Mouse (Mus musculus) heart, embryonic 15.5 days (tissue): ENCODE measurements around the gene Fam178b. TPM values are rescaled to one million over a fixed set of nuclear protein-coding genes. Genes with fewer than 3 reads are reported as not detected.
"Not testable (repeated sequence)": the region's sequence is repeated elsewhere in the genome, so short reads cannot be mapped to it uniquely, and the experiment has no call there.

Experiments
- ATAC-seq: fragments of 200-750 bp; cut with Nextera tagmentation; replicated peaks from 2 replicates; pipeline ENCODE4 v1.8.0; 2017; ENCODE audit warnings: low read depth, moderate TSS enrichment; ENCODE audit not compliant: insufficient number of reproducible peaks, insufficient read depth, low FRiP score
- H3K27ac ChIP-seq: fragments of 300-500 bp; sonication (generic); 2 replicates; pipeline ENCODE4 v1.5.1; 2015; ENCODE audit warnings: mild to moderate bottlenecking, inconsistent platforms
- H3K27me3 ChIP-seq: fragments of 300-500 bp; sonication (generic); 2 replicates; pipeline ENCODE4 v1.6.1; 2015; ENCODE audit warnings: inconsistent platforms
- H3K36me3 ChIP-seq: fragments of 300-500 bp; sonication (generic); 2 replicates; pipeline ENCODE4 v1.6.1; 2015; ENCODE audit warnings: mild to moderate bottlenecking, inconsistent platforms
- H3K4me1 ChIP-seq: fragments of 300-500 bp; sonication (generic); replicated peaks from 2 replicates; pipeline ENCODE4 v1.6.1; 2015; ENCODE audit warnings: inconsistent platforms
- H3K4me2 ChIP-seq: fragments of 300-500 bp; sonication (generic); 2 replicates; pipeline ENCODE4 v1.6.1; 2015; ENCODE audit warnings: inconsistent platforms, mild to moderate bottlenecking, moderate library complexity
- H3K4me3 ChIP-seq: fragments of 300-500 bp; sonication (generic); 2 replicates; pipeline ENCODE4 v1.5.1; 2015; ENCODE audit warnings: mild to moderate bottlenecking, inconsistent platforms
- H3K9ac ChIP-seq: fragments of 300-500 bp; sonication (generic); 2 replicates; pipeline ENCODE4 v1.6.1; 2015; ENCODE audit warnings: mild to moderate bottlenecking, inconsistent platforms
- H3K9me3 ChIP-seq: fragments of 300-500 bp; sonication (generic); replicated peaks from 2 replicates; pipeline ENCODE4 v1.6.1; 2016; ENCODE audit warnings: inconsistent platforms
- WGBS: fragments of 180-500 bp; shearing (Covaris S2); methylation state at CpG from one replicate; pipeline ENCODE4 v1.1.7; 2015; ENCODE audit warnings: mixed read lengths; 5-methylcytosine and 5-hydroxymethylcytosine counted together
- polyA plus RNA-seq: library from polyadenylated mRNA; unstranded; fragments of >200 nt; fragmentation: Nextera tagmentation; extraction: Ambion mirVana; gene quantifications from 2 replicates; pipeline ENCODE4 v1.2.1, GENCODE M21; 2015

Gene Fam178b
- polyA plus RNA-seq, 1 experiment from 2014 or later, result 0.68 TPM

- WGBS, result 42% methylated on average over 4 of the region's 4 CpGs
- Histone ChIP-seq H3K27me3 (no peaks in the 10 kb centered on the region), H3K9me3 (no peaks in the 10 kb centered on the region), H3K4me1 (peaks cover 7% of the 10 kb centered on the region; the same call in 1 of the 2 replicates), H3K9ac (no peak overlapping the region), H3K4me3 (no peak overlapping the region), H3K4me2 (no peak overlapping the region), H3K27ac (no peak overlapping the region; the same call in 1 of the 2 replicates), H3K36me3 (no peaks in the 10 kb centered on the region)
- no peak for ATAC-seq
Observed at GRCm38 (mm10) chr1:36670256-36670655, 12.7 kb downstream of the Fam178b start.

DNA sequence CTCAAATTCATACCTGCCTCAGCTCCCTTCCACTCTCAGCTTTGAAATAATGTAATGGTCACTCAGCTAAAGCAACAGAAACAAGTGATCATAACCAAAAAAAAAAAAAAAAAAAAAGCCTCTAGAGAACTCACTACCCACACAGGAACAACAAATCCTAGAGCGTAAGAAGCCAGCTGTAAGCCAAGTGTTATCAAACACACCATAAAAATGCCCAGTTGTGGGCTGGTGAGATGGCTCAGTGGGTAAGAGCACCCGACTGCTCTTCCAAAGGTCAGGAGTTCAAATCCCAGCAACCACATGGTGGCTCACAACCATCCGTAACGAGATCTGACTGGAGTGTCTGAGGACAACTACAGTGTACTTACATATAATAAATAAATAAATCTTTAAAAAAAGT is 15.0 kb downstream of the Fam178b start:
- not testable (repeated sequence) for H3K9ac ChIP-seq, H3K36me3 ChIP-seq, H3K27ac ChIP-seq, H3K9me3 ChIP-seq, H3K4me3 ChIP-seq, H3K4me2 ChIP-seq, ATAC-seq, H3K27me3 ChIP-seq
- WGBS, result 67% methylated on average over 4 of the region's 4 CpGs
- peaks cover 10% of the 10 kb centered on the region; the same call in 1 of the 2 replicates for H3K4me1 ChIP-seq

DNA sequence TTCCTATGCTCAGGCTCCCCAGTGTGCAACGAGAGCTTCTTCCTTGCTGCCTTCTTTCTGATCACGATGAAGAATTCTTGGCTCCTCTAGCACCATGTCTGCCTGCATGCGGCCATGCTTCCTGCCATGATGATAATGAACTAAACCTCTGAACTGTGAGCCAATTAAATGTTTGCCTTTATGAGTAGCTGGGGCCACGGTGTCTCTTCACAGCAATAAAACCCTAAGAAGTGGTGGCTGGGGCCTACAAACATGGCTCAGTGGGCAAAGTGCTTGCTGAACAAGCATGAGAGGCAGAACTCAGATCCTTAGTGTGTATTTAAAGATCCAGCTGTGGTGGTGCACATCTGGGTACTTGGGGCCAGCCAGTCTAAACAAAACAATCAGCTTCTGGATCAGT is 17.0 kb downstream of the Fam178b start:
- no peaks in the 10 kb centered on the region for H3K27me3 ChIP-seq
- H3K36me3 ChIP-seq, result no peaks in the 10 kb centered on the region
- H3K9ac ChIP-seq, result no peak overlapping the region
- H3K9me3 ChIP-seq, result no peaks in the 10 kb centered on the region
- no peak for ATAC-seq
- no peak overlapping the region for H3K4me2 ChIP-seq
- WGBS, result 67% methylated on average over 4 of the region's 4 CpGs
- no peak overlapping the region for H3K4me3 ChIP-seq
- no peak overlapping the region for H3K27ac ChIP-seq
- peaks cover 10% of the 10 kb centered on the region; the same call in 1 of the 2 replicates for H3K4me1 ChIP-seq

DNA sequence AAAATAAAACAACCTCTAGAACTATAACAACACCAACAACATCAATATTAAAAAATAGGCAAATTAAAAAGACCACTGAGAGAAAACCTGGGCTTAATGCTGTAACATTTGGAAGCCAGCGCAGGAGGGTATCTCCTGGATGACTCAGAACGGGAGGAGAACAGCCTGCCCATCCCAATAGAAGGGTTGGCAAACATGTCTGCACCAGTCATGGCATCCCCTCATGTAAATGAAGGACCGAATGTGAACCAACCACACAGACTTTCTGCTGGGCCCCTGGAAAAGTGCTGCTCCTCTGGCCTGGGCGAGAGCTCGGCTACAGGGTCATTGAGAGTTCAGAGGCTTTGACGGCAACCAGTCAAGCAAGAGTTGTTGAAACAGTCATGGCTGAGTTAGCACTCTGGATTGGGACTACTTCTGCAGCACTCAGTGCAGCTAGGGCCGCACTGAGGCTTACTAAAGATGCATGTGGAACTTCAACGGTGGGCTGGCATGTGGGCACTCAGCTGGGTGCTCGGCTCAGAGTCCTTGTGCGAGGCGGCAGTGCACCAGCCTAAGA is 17.7 kb downstream of the Fam178b start:
- Histone ChIP-seq H3K4me1 (peaks cover 8% of the 10 kb centered on the region; the same call in 1 of the 2 replicates), H3K9ac (no peak overlapping the region), H3K9me3 (no peaks in the 10 kb centered on the region), H3K36me3 (no peaks in the 10 kb centered on the region), H3K4me3 (no peak overlapping the region), H3K27me3 (no peaks in the 10 kb centered on the region), H3K27ac (no peak overlapping the region), H3K4me2 (no peak overlapping the region)
- 66% methylated on average over 11 of the region's 11 CpGs for WGBS
- no peak for ATAC-seq

DNA sequence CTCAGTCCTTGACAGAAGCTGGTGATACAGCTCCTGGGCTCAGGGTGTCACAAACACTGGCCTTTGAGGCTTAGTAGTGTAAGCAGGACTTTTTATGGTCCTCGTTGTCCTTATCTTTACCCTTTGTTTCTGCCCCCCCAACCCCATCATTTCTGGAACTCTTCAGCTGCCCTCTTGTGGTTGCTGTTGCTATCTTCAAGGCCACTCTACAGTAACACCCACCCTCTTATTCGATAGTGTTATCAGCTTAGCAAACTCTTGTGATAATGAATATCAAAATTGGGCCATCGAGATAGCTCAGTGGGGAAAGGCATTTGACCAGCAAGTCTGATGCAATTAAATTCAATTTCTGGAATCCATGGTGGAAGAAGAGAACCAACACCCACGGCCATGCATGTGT is 18.5 kb downstream of the Fam178b start:
- 41% methylated on average over 4 of the region's 4 CpGs for WGBS

GRCm38 (mm10) chr1:36658621-36659399 is 24.2 kb downstream of the Fam178b start:
- H3K4me3 ChIP-seq, result no peak overlapping the region
- 69% methylated on average over 7 of the region's 7 CpGs for WGBS
- no peak overlapping the region for H3K4me2 ChIP-seq
- no peak for ATAC-seq
- no peaks in the 10 kb centered on the region for H3K27me3 ChIP-seq
- no peaks in the 10 kb centered on the region for H3K36me3 ChIP-seq
- H3K9me3 ChIP-seq, result no peaks in the 10 kb centered on the region
- H3K27ac ChIP-seq, result no peak overlapping the region
- peaks cover 3% of the 10 kb centered on the region; the same call in 1 of the 2 replicates for H3K4me1 ChIP-seq
- H3K9ac ChIP-seq, result no peak overlapping the region

More for the DNA sequence above, 18.5 kb downstream of the Fam178b start:
- Histone ChIP-seq H3K4me1 (0 out of 2 replicates have a peak, but pooled peaks cover 7% of the 10 kb centered on the region), H3K4me3 (no peak overlapping the region), H3K9me3 (no peaks in the 10 kb centered on the region), H3K9ac (no peak overlapping the region), H3K4me2 (no peak overlapping the region), H3K27me3 (no peaks in the 10 kb centered on the region), H3K27ac (no peak overlapping the region), H3K36me3 (no peaks in the 10 kb centered on the region)
- ATAC-seq, result no peak

DNA sequence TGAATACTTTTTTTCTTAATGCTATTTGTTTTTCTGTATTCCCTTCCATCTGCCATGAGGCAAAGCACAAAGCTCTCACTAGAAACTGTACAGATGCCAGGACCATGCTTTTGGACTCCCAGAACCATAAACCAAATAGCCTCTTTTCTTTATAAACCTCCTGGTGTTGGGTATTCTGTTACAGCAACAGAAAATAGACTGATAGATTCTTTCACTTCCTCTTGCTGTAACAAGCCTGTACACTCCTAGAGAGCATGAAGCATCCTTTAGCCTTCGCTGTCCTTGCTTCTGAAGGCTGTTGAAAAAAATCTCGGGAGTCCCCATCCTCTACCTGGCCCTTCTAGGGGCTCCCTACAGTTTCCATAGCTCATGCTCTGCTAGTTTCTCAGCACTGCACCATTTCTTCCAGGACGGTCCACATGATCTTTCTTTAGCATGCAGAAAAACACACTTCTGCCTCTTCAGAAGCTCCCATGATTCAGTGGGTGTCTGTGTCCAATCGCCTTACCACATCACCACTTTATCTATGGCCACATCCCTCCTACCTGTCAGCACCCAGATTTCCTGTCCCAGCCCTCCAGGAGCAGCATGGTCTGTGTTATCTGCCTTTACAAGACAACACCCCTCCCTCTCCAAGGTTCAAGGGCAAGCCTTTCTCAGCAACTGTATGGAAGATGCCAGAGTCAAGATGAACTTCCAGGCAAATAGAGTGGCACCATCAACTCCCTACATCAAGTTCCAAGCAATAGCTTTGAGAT is 25.1 kb downstream of the Fam178b start:
- Histone ChIP-seq H3K27ac (no peak overlapping the region), H3K9me3 (no peaks in the 10 kb centered on the region), H3K4me2 (no peak overlapping the region), H3K4me1 (peaks cover 3% of the 10 kb centered on the region; the same call in 1 of the 2 replicates), H3K4me3 (no peak overlapping the region), H3K36me3 (no peaks in the 10 kb centered on the region), H3K27me3 (no peaks in the 10 kb centered on the region), H3K9ac (no peak overlapping the region)
- no peak for ATAC-seq
- WGBS, result 49% methylated on average over 4 of the region's 4 CpGs

DNA sequence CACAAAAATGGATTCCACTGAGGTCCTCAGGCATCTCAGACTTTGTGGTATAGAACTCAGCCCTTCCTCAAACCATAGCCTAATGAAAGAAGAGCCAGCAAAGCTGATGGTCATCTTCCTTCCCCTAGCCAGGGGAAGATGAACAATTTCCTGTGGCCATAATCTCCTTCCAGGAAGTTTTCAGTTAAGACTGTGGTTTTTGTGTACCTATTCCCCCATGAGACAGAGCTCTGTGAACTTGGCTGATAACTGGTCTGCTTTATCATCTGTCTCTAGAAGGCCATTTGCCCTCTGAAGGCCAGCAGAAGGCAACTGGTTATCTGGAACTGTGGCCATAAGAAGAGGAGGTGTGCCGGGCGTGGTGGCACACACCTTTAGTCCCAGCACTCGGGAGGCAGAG is 26.8 kb downstream of the Fam178b start:
- H3K9me3 ChIP-seq, result no peaks in the 10 kb centered on the region
- H3K4me3 ChIP-seq, result no peak overlapping the region
- H3K27ac ChIP-seq, result no peak overlapping the region
- H3K27me3 ChIP-seq, result no peaks in the 10 kb centered on the region
- ATAC-seq, result no peak
- no peak overlapping the region for H3K4me2 ChIP-seq
- no peak overlapping the region for H3K9ac ChIP-seq
- no peaks in the 10 kb centered on the region for H3K36me3 ChIP-seq
- WGBS, result 78% methylated on average over 3 of the region's 3 CpGs
- peaks cover 3% of the 10 kb centered on the region; the same call in 1 of the 2 replicates for H3K4me1 ChIP-seq

GRCm38 (mm10) chr1:36655039-36655438 is 27.9 kb downstream of the Fam178b start:
- no peaks in the 10 kb centered on the region for H3K36me3 ChIP-seq
- H3K4me2 ChIP-seq, result no peak overlapping the region
- WGBS, result 77% methylated on average over 5 of the region's 5 CpGs
- ATAC-seq, result no peak
- peaks cover 3% of the 10 kb centered on the region; the same call in 1 of the 2 replicates for H3K4me1 ChIP-seq
- H3K27ac ChIP-seq, result no peak overlapping the region
- H3K9me3 ChIP-seq, result no peaks in the 10 kb centered on the region
- H3K9ac ChIP-seq, result no peak overlapping the region
- H3K27me3 ChIP-seq, result no peaks in the 10 kb centered on the region
- no peak overlapping the region for H3K4me3 ChIP-seq

- Histone ChIP-seq H3K27ac (no peak overlapping the region), H3K9ac (no peak overlapping the region), H3K4me3 (no peak overlapping the region), H3K4me1 (no peaks in the 10 kb centered on the region; the same call in 1 of the 2 replicates), H3K36me3 (no peaks in the 10 kb centered on the region), H3K9me3 (no peaks in the 10 kb centered on the region), H3K4me2 (no peak overlapping the region), H3K27me3 (no peaks in the 10 kb centered on the region)
- no peak for ATAC-seq
- 52% methylated on average over 5 of the region's 5 CpGs for WGBS
Observed at GRCm38 (mm10) chr1:36647631-36648030, 35.4 kb downstream of the Fam178b start.

DNA sequence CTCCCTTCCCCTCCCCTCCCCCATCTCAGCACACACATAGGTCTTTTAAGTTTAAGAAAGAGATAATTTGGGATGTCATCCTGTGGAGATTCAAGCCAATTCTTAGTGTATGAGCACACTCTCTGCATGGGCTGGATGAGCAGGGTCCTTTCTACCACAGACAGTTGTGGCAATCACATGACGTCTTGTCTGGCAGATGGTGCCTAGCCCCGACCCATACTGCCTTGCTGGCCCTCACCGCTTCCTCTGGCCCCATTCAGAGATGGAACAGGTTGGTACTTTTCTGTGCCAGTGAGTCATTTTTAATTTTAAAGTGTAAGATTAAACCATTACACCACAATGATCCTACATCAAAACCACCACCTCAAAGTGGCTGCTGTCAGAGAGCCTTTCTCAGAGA is 36.7 kb downstream of the Fam178b start:
- H3K9me3 ChIP-seq, result no peaks in the 10 kb centered on the region
- no peak overlapping the region for H3K9ac ChIP-seq
- no peaks in the 10 kb centered on the region for H3K36me3 ChIP-seq
- no peak overlapping the region for H3K4me3 ChIP-seq
- ATAC-seq, result no peak
- no peak overlapping the region for H3K4me2 ChIP-seq
- WGBS, result 74% methylated on average over 3 of the region's 3 CpGs
- peaks cover 2% of the 10 kb centered on the region; the same call in 1 of the 2 replicates for H3K4me1 ChIP-seq
- H3K27me3 ChIP-seq, result no peaks in the 10 kb centered on the region
- H3K27ac ChIP-seq, result no peak overlapping the region
